Mouse (Mus musculus) MEL (cell line): ENCODE measurements around the gene Pira2.
"Not testable (repeated sequence)": the region's sequence is repeated elsewhere in the genome, so short reads cannot be mapped to it uniquely, and the experiment has no call there.

Experiments used
- CHD1 ChIP-seq: IDR thresholded peaks from 2 replicates; pipeline ENCODE4 v1.6.1; 2012; ENCODE audit warnings: low read depth, mild to moderate bottlenecking, inconsistent platforms, low read length, improper control_type of control experiment
- CTCF ChIP-seq, 3 experiments: IDR thresholded peaks in 2 of 3; conservative IDR thresholded peaks in 1 of 3; 2 replicates each; pipeline ENCODE4 v1.5.1; 2011 to 2012; ENCODE audit warnings: low read length in 3 of 3, low read depth in 2 of 3, mild to moderate bottlenecking in 2 of 3, improper control_type of control experiment in 1 of 3, inconsistent platforms in 1 of 3, mixed read lengths in 1 of 3, moderate library complexity in 1 of 3; ENCODE audit not compliant: control insufficient read depth in 1 of 3, insufficient read depth in 1 of 3, poor library complexity in 1 of 3, severe bottlenecking in 1 of 3
- POLR2A ChIP-seq, 2 experiments: IDR thresholded peaks; 2 replicates each; pipeline ENCODE4 v1.6.1; 2011 to 2012; ENCODE audit warnings: low read length in 2 of 2, mild to moderate bottlenecking in 2 of 2, control low read depth in 1 of 2, improper control_type of control experiment in 1 of 2, low read depth in 1 of 2, moderate library complexity in 1 of 2; ENCODE audit not compliant: control insufficient read depth in 1 of 2, insufficient read depth in 1 of 2, poor library complexity in 1 of 2

GRCm38 (mm10) chr7:3799940-3800339 is 44.9 kb downstream of the Pira2 start:
- not testable (repeated sequence) for TF ChIP-seq POLR2A (IDR thresholded peaks at IDR 0.05; ENCODE audit: control insufficient read depth in 1 of 2, insufficient read depth in 1 of 2, low read depth in 1 of 2, low read length in 2 of 2, poor library complexity in 1 of 2); CTCF (IDR thresholded peaks at IDR 0.05 in 2 of 3, conservative IDR thresholded peaks at IDR 0.05 in 1 of 3; ENCODE audit: control insufficient read depth in 1 of 3, insufficient read depth in 1 of 3, low read depth in 2 of 3, low read length in 3 of 3, poor library complexity in 1 of 3, severe bottlenecking in 1 of 3); CHD1
